Comparison of ENCODE assay signal across 14 mouse cellular contexts in genomic region chr17:28293716-28294115, GRCm38 (mm10). TPM values are rescaled to one million over a fixed set of nuclear protein-coding genes. Genes with fewer than 3 reads are reported as not detected.
A peak's percentile ranks its signal among the peaks of the same experiment; 100 is the strongest.
DNase-seq lines count a peak whose midpoint lies in the region; ATAC-seq lines count a peak whose summit lies in the region.
"Had no signal": no experiment of that assay in that cellular context is flagged by ENCODE, and none has a peak within 500 bp of the region (broad histone marks: within the 10 kb centered on the region; RNA-seq: fewer than 3 reads in every experiment).

No protein-coding gene starts in this region.

- H3K27me3 ChIP-seq in lung, embryonic 15.5 days: no peaks in the 10 kb centered on the region
- H3K27me3 ChIP-seq: forebrain, embryonic 13.5 days had no signal

- H3K9me3 ChIP-seq in lung, embryonic 15.5 days: no peaks in the 10 kb centered on the region; the same call in 1 of the 2 replicates

- H3K4me2 ChIP-seq in lung, embryonic 15.5 days: no peak overlapping the region
- H3K4me2 ChIP-seq: forebrain, embryonic 13.5 days; lung, embryonic 14.5 days had no signal

- H3K9ac ChIP-seq in lung, embryonic 15.5 days: no peak overlapping the region
- H3K9ac ChIP-seq: forebrain, embryonic 13.5 days; lung, embryonic 14.5 days had no signal

- intact Hi-C loops in gastrocnemius, postnatal 14 days (cut with DNase I; ENCODE audit: low total_unique reads): no loop called here

- 0 out of 2 replicates have a peak overlapping the region, but pooled peaks have one; percentile 15 for H3K27ac ChIP-seq in lung, embryonic 15.5 days
- H3K27ac ChIP-seq: forebrain, embryonic 13.5 days had no signal

- 48% methylated on average over 4 of the region's 4 CpGs for WGBS in lung, embryonic 15.5 days

- ATAC-seq in lung, embryonic 15.5 days (ENCODE audit: borderline replicate concordance, extremely low read depth, low FRiP score, low TSS enrichment): no peak
- ATAC-seq: forebrain, embryonic 13.5 days had no signal

- H3K36me3 ChIP-seq in lung, embryonic 15.5 days: peaks cover 8% of the 10 kb centered on the region

- H3K4me3 ChIP-seq in lung, embryonic 15.5 days: no peak overlapping the region
- H3K4me3 ChIP-seq: forebrain, embryonic 13.5 days had no signal

- peaks cover 26% of the 10 kb centered on the region for H3K4me1 ChIP-seq in lung, embryonic 15.5 days

- DNase-seq in gastrocnemius, adult 18-20 months (ENCODE audit: low spot score): peak; percentile 76
- DNase-seq in gastrocnemius, postnatal 10 days: no peak
- no peak for DNase-seq in lung, postnatal 4 days
- DNase-seq in gastrocnemius, postnatal 14 days: peak; percentile 53
- DNase-seq in skeletal muscle tissue, adult 2 months (ENCODE audit: low read depth, low spot score): peak; percentile 72
- DNase-seq in retina, postnatal 1 day: no peak
- no peak for DNase-seq in lung, postnatal 25 days (ENCODE audit: low spot score)
- DNase-seq: cerebellum, postnatal 25 days; kidney, adult 8-10 months; kidney, postnatal 36 days; lung, embryonic 14.5 days; thymus, postnatal 14 days had no signal

RNA-seq across cellular contexts. Expression of gene Fance, which starts 19.6 kb away (rescaled TPM):
- total RNA-seq in gastrocnemius, adult 18-20 months (2021): 10 to 100 TPM; 10.3 to 11.2 TPM
- total RNA-seq in gastrocnemius, postnatal 10 days (2021): 10 to 100 TPM; 14.8 to 20.1 TPM
- polyA plus RNA-seq in lung, embryonic 15.5 days (2015; fragmentation: Nextera tagmentation; extraction: Ambion mirVana): 32.8 and 33.3 TPM in 2 replicates
- 10 to 100 TPM; 10.2 to 10.4 TPM for total RNA-seq in gastrocnemius, postnatal 14 days (2021)

RNA-seq across cellular contexts. Expression of gene Rpl10a, which starts 34.6 kb away (rescaled TPM):
- total RNA-seq in gastrocnemius, adult 18-20 months (2021): 100 to 1,000 TPM; 418 to 419 TPM
- 100 to 1,000 TPM; 699 to 738 TPM for total RNA-seq in gastrocnemius, postnatal 10 days (2021)
- polyA plus RNA-seq in lung, embryonic 15.5 days (2015; fragmentation: Nextera tagmentation; extraction: Ambion mirVana): 606 and 658 TPM in 2 replicates
- 100 to 1,000 TPM; 541 to 620 TPM for total RNA-seq in gastrocnemius, postnatal 14 days (2021)

RNA-seq across cellular contexts. Expression of gene Tead3, which starts 56.9 kb away (rescaled TPM):
- 1 to 10 TPM; 5.3 to 6.9 TPM for total RNA-seq in gastrocnemius, adult 18-20 months (2021)
- 10 to 100 TPM in 1 of 2 experiments, 1 to 10 TPM in 1; 10.0 to 14.8 TPM for total RNA-seq in gastrocnemius, postnatal 10 days (2021)
- 10.9 and 11.5 TPM in 2 replicates for polyA plus RNA-seq in lung, embryonic 15.5 days (2015; fragmentation: Nextera tagmentation; extraction: Ambion mirVana)
- 10 to 100 TPM in 1 of 2 experiments, 1 to 10 TPM in 1; 9.3 to 11.5 TPM for total RNA-seq in gastrocnemius, postnatal 14 days (2021)

Comparison
In these comparisons a context has a peak if more than half of its experiments do, and no peak if none do; other contexts are left out.
1. DNase-seq: peak in gastrocnemius, adult 18-20 months (single experiment), gastrocnemius, postnatal 14 days (single experiment) and skeletal muscle tissue, adult 2 months (single experiment); none in gastrocnemius, postnatal 10 days (single experiment), lung, postnatal 4 days (0 of 2), retina, postnatal 1 day (single experiment) and lung, postnatal 25 days (single experiment).